Mouse (Mus musculus) layer of hippocampus, adult 18-20 months (tissue): ENCODE measurements around the gene C1s2. TPM values are rescaled to one million over a fixed set of nuclear protein-coding genes. Genes with fewer than 3 reads are reported as not detected.
"Not testable (repeated sequence)": the region's sequence is repeated elsewhere in the genome, so short reads cannot be mapped to it uniquely, and the experiment has no call there.

Source experiments
- DNase-seq, 2 experiments: peaks; one replicate each; pipeline ENCODE4 v3.0.0; 2022; ENCODE audit warnings: low spot score in 2 of 2
- long read RNA-seq: library from polyadenylated mRNA; stranded (forward); transcript quantifications from one replicate; pipeline ENCODE4 v2.0.0, GENCODE M21; 2021
- total RNA-seq, 2 experiments: library from RNA; stranded (reverse); gene quantifications; 2 replicates each; pipeline ENCODE4 v1.2.3; 2021

Gene C1s2
- under 1 TPM; 0.40 to 0.41 TPM for total RNA-seq
- long read RNA-seq, partial matches to known transcripts: 0 of 1 reads
- long read RNA-seq, other reads (novel, unspliced or antisense): 1 of 1 reads

DNA sequence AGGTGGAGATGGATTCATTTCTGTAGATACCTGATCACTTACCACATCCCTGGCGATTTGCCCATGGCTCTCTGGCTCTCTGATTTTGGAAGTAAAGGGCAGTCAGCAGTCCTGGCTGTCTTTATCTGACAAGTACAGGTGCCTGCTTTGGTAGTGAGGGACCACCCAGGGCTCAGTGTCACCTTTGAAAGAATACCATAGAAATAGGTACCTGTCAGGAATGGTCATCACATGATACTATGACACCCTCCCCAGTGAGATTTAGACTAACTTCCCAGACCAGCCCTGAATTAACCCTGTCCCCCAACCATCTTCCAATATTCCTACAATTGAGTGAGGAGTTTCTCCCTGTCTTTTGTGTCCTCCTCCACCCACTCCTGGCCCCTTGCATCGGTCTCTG lies at the start of gene C1s2:
Gene C1s2, minus strand, starts transcription at position 101 of the 400 bp plus-strand sequence.
- DNase-seq: not testable (repeated sequence)

DNA sequence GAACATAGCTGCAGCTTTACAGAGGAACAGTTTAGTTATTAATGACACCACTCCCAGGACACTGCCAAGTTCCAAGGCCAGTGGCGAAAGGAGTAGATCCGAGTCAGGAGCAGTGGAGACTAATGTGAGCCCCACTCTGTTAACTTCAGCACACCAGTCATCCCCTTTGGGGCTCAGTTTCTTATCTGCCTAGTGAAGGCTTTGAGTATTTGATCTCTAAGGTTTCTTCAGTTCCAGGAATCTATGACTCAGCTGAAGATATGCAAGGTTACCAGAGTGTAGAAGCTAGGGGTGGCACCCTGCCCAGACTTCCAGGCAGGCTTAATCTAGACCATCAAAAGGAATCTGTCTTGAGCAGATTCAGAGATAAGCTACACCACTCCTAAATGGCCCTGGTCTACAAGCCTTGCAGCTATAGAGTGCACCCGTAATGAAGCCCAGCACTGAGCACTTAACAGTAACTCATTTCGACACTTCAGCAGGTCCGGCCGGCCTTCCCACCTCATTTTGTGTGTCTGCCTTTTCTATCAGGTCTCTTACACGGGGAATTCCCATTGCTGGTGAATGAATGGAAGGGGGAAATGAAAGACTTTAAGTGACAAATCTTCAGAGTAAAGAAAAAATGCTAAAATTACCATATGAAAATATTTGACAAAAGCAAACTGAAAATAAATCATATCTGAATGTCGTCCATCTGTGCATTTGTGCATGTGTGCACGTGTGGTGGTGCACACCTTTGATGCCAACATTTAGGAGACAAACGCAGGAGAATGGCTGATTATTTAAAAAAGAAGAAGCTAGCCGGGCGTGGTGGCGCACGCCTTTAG lies 47.9 kb upstream of the C1s2 start:
- DNase-seq: no peak

DNA sequence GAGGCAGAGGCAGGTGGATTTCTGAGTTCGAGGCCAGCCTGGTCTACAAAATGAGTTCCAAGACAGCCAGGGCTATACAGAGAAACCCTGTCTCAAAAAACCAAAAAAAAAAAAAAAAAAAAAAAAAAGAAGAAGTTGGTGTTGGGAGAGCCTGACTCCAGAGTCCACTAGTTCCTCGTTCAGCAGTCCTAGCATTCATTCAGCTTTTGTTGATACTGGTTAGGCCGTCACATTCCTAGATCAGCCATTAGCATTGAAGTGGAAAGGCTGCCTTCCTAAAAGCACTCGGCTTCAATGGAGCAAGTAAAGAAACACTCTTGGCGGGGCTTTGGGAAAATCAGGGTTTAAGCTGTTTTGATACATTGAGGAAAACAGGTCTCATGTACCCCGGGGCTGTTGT lies 46.4 kb upstream of the C1s2 start:
- not testable (repeated sequence) for DNase-seq

DNA sequence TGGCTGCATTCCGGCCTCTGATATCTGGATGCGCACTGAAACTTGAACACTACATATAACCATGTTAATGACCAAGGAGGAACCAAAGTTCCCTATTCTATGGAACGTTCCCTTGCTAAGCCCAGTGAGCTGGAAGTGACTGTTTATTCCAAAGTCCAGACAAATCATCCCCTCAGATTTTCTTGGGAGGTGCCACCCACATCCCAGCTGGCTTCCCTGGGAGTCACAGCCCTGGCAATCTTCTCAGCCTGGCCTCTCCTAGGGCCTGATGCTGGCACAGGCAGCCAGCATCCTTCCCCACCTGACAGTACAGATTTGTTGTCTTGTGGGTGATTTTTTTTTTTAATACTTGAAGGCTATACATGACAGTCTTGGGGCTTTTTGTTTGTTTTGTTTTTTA lies 43.6 kb upstream of the C1s2 start:
- no peak for DNase-seq

DNA sequence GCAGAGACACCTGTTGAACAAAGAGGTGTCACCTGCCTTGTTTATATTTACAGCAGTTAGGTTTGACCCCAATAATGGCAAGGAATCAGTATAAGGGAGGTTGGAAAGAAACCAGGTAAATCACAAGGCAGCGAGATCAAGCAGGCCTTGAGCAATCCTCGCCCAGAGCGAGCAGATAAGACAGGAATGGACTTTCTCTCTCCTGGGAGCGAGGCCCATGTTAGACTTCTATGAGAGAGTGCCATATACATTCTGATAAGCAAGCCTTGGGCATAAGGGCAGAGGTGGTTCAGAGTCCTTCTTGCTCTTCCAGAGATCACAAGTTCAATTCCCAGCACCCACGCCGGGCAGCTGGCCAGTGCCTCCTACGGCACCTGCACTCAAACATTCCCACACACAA lies 42.9 kb upstream of the C1s2 start:
- no peak for DNase-seq

DNA sequence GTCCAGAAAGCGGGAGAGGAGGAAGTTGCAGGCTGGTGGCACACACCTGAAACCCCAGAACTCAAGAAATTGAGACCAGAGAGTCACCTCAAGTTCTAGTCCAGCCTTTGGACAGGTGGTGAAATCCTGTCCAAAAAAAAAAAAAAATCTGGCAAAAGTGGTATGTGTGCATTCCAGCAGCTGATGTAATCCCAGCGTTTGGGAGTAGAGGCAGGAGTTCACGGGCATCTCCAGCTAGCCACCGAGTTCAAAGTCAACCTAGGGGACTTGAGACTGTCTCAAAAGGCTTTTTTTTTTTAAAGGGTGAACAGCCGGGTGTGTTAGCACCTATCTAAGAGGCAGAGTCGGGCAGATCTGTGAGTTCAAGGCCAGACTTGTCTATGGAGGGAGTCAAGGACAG lies 40.3 kb upstream of the C1s2 start:
- DNase-seq: no peak

DNA sequence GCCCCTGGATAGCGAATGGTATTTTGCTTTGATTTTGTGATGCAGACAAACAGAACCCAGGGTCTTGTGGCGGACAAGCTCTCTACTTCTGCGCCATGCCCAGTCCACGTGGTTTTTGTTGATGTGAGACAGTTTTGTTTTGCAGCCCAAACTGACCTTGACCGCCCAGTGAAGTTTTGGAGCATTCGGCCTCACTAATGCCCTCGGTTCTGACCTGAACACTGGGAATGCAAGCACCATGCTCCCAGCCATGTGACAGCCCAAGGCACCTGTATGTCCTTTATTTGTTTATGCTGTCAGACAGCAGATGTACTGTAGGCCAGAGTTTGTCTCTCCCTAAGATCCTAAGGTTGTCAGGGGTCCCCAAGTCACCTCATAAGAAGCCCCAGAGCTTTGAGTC lies 38.7 kb upstream of the C1s2 start:
- no peak for DNase-seq

DNA sequence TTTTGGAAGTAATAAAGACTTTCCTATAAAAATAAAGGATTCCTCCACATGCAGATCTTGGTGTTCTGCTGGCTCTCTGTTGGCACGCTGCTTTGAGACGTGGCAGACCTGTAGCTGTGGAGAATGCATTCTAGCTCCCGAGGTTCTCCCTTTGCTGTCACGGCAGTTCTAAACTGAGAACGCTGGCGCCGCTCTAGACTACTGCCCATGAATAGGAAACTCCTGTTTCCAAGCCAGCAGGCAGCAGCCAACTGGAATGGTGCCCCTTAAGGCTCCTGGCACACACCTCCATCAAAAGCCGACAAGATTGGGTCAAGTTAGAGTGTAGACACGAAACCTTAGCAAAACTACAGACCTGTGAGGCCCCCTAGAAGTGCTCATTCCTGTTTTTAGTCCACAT lies 37.7 kb upstream of the C1s2 start:
- peak in 1 of 2 experiments; percentile 44 for DNase-seq

DNA sequence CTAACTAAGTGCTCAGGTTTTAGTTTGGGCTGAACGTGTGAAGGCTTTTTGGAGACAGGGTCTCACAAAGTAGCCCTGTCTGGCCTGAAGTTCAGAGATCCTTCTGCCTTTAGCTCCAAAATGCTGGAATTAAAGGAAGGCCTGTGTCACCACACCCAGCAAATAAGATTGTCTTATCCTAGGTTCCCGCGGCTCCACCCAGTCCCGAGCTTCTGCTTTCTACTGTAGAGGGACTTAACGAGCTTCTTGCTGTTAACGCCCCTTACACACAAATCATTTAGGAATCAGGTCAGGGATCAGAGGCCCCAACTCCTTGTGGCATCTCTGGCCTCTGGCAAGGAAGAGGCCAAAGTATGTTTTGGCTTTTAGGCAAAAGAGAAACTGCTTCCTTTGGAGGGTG lies 36.2 kb upstream of the C1s2 start:
- DNase-seq: no peak

DNA sequence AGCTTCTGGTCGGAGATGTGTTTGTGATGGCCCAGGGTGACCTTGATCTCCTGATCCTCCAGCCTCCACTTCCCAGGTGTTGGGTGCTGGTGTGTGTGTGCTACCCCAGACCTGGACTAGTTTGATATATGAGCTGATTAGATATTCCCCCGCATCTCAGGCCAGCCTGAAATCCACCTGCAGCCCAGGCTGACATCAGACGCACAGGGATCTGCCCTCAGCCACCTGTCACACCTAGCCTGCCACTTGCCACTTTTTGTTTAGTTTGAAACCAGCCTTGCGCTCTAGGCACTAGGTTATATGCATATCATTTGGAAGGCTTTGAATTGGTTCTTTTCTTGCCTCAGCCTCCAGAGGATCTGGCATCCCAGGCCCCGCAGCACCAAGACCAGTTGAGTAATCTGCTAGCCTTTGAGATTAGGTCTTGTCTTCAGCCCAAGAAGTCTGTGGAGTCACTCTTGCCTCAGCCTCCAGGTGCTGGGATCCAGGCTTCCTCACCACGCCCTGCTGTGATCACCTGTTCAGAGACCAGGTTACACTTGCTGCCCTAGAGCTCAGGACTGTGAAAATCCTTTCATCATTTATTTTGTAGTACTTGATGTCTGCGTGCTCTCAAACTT lies 34.5 kb upstream of the C1s2 start:
- no peak for DNase-seq

DNA sequence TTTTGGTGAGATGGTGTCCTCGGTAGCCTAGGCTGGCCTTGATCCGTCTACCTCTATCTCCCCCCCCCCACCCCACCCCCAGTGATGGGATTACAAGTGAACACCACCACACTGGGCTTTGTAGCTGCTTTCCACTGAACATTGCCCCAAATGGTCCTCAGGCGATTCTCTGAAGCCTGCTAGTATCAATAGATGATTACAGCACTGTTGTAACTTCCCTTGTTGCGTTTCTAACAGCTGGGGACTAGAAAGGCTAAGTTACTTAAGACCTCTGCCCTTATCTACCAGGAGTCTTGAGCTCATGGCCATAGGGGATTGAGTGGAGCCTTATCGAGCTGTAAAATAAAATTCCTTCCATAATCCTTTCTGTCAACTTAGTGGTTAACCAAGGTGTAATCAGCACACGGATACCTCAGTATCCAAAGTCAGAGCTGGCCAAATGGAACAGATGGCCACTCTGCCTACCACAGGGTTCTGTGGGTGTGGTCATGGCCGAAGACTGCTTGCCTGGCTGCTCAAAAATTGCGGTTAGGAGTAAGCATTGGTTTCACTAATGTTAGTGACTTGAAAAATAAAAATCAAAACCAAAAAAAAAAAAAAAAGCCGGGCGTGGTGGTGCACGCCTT lies 33.5 kb upstream of the C1s2 start:
- no peak for DNase-seq

DNA sequence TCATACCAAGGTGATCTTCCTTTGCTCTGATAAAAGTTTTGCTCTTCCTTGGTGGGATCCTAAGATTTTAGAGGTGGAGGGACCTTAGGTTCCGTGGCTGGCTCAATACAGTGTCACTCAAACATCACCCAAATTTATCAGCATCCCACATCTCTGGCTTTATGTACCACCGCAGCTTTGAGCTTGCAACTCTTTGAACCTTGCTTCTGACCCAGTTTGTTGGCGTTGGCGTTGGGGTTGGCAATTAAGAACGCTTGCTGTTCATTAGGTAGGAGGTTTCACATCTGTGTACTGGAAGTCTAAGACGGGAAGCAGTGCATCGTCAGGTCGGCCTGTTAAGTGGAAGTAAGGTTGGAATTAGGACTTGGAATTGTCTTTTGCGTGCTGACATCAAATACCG lies 29.1 kb upstream of the C1s2 start:
- no peak for DNase-seq

DNA sequence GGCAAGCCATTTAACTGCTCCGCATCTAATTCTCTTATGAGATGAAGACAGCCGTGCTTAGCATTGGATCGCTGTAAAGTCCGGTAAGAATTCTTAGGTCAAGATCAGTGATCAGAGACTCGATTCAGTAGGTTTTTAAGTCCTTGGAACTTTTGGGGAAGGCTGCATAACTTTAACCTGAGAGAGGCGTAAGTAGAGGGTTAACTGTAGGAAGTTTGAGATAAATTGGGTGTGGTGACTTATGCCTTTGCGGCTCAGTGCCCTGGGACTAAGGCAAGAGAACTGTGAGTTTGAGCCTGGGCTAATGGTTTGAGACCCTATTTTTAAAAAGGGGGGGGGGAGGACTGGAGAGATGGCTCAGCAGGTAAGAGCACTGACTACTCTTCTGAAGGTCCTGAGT lies 28.4 kb upstream of the C1s2 start:
- DNase-seq: no peak

DNA sequence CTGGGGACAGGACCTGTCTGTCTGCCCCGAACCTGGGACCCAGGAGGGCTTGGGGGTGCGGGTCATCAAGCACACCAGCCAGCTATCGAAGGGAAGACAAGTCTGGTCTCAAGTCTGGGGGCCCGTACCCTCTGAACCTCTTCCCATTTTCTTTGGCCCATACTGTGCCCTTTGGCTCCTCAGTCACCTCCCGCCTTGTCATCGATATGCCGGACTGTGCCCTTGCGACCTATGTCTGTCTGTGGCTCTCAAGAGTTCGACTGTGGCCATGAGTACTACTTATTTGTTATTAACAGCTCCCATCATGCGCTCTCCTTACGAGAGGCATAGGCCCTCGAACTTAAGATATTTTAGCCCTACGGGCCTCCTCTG lies 27.5 kb upstream of the C1s2 start:
- DNase-seq: no peak

DNA sequence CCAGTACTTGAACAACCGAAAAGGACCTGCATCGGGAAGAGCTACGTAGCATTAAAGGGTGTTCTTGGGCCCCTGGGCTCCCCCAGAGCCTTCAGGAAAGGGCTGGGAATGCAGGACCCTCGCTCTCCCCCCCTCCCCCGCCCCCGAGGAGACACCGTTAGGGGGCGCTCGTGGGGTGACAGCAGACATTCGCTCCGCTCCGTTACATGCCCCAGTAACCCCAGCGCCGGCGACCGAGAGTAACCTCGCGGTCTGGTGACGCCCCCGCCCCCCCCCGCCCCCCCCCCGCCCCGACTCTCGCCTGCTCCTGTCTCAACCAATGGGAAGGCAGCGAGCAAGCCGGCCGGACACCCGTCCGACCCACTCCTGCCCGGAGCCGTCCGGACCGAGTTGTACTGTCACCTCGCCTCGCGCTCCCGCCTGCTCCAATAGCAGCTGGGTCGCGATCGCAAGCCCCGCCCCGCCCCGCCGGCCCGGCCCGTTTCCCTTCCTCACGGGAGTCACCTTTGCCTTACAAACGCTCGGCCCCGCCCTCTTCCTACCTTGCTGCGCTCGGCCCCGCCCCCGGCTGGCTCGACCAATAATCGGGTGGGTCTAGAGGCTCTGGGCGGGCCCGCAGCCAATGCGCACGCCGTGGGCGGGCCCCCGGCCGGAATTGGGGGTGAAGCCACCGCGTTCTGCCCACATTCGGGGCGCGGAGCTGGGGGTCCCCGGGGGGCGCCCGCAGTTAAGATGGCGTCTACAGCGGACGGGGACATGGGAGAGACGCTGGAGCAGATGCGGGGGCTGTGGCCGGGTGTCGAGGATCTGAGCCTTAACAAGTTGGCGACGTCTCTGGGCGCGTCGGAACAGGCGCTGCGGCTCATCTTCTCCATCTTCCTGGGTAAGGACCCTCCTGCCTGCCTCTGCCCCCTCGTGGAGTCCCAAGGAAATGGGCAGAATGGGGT lies 26.9 kb upstream of the C1s2 start, which contains the start of gene Lpcat3:
Gene Lpcat3, plus strand, starts transcription at position 551 of the 947 bp plus-strand sequence.
- peak; percentile 95 to 98 for DNase-seq

DNA sequence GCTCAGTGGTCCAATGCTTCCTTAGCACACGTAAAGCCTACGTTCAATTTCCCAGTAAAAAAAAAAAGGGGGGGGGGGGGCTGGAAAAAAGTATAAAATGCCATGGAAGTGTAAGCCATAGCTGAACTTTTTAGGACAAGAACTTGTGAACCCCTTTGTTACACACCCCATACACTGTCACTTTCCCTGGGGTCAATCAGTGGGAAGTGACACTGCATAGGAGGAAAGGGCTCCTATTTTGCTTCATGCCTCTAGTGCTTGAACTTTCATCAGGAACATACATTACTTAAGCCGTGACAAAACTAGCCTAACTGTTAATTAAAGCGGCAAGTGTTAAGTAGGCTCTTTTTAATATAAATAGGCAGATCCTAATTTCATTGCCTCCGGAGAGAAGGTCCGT lies 26.1 kb upstream of the C1s2 start:
- DNase-seq: no peak

DNA sequence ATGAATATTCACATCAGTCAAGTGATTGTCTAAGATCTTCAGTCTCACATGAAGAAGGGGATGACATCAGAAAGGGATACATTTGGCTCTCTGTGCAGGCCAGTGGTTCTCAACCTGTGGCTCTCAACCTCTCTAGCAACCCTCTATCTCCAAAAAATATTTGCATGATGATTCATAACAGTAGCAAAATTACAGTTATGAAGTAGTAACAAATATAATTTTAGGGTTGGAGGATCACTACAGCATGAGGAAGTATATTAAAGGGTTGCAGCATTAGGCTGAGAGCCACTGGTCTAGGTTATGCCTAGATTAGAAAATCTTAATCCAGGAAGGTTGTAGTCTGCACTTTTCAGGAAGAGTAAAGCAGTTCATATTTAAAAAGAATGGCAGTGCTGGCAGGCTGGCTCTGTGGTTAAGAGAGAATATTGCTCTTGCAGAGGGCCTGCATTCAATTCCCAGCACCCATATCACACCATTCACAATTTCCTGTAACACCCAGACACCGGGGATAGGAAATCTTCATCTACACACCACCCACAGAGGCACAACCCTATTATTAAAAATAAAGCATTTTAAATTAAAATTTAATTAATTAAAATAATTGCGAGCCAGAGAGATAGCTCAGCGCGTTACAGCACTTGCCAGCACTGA lies 25.4 kb upstream of the C1s2 start:
- DNase-seq: no peak

DNA sequence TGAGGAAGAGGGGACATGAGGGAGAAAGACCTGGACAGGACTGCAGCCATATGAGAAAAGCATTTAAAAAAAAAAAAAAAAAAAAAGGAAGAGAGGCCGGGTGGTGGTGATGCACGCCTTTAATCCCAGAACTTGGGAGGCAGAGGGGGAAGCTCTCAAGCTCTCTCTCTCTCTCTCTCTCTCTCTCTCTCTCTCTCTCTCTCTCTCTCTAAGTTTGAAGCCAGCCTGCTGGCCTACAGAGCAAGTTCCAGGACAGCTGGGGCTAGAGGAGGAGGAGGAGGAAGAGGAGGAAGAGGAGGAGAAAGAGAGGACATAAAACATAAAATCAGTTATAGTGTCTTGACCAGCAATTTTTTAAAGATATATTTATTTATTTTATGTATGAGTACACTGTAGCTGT lies 22.2 kb upstream of the C1s2 start:
- no peak for DNase-seq

DNA sequence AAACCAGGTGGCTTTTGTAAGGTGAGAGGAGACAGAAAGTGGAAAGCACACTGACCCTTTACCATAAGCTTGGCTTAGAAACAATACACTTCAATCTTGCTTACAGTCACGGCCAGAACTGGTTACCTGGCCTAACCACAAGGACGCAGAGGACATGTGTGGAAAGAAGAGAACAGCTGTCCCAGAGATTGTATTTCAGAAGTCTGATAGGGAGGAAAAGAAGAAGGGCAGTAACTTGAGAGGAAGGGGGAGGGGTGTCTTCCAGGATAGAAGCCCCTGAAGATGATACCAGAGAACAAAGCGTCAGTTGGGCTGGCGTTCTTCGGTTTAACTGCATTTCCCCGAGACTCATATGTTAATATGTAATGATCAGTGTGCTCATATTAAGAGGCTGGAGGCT lies 20.0 kb upstream of the C1s2 start:
- no peak for DNase-seq

DNA sequence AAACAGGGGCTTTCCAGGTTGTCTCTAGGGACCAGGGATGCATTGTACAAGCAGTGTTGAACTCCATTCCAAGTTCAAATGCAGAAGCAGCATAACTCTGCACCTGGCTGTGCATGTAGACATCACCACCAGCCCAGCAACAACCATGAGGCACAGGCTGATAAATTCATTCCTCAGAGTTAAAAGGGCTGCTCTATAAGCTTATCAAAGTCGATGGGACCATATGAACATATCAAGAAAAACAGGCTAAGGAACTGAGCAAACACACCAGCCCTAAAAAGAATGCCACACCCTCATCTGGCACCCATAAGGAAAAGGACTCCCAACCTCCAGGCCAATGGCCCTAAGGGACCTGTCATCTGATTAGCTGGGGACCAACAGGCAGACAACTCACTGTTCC lies 10.5 kb upstream of the C1s2 start:
- no peak for DNase-seq

DNA sequence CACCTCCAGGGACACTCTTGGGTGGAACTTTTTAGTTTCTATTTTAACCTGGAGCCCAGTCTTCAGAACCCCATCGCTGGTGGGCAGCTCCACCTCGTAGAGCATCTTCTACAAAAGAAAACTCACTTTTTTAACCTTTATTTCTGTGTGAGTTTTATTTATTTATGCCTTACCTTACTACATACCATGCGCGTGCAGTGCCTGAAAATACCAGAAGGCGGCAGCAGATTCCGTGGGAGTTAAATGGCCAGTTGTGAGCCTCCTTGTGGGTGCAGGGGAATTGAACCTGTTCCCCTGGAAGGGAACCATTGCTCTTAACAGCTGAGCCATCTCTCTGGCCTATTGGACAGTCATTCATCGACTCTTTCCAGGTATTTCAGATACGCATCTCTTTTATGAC lies 5.1 kb upstream of the C1s2 start:
- peak; percentile 9 to 51 for DNase-seq
